Mouse (Mus musculus): ENCODE data around the gene Sh3bgrl2.

GRCm38 (mm10) chr9:83547229-83547628, 898 bp upstream of the Sh3bgrl2 start:
- no peak for TF ChIP-seq CTCF (IDR thresholded peaks at IDR 0.05; ENCODE audit: low read depth)
- no peak for TF ChIP-seq EP300 (IDR thresholded peaks at IDR 0.05; ENCODE audit: low read depth)
